10 mouse cellular contexts compared by ENCODE assay signal in the genomic region with DNA sequence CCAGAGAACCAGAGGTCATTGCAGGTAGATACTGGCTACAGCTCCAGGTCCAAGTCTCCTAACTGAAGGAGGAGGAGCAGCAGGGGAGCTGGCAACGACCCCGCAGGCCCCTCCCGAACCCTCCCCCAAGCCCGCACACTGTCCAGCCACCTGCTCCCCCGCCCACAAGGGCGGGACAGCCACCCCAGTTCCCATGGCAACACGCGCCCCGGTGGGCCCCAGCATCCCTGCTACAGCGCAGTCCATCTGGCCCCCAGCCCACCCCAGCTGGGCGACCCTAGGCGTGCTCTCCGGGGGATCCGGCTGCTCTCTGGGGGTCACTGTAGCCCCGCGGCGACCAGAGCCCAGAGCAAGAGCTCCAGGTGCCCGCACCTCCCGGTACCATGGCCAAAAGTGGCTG. TPM values are rescaled to one million over a fixed set of nuclear protein-coding genes. Genes with fewer than 3 reads are reported as not detected.
DNase-seq lines count a peak whose midpoint lies in the region; ATAC-seq lines count a peak whose summit lies in the region.
"Had no signal": no experiment of that assay in that cellular context is flagged by ENCODE, and none has a peak within 500 bp of the region (broad histone marks: within the 10 kb centered on the region; RNA-seq: fewer than 3 reads in every experiment).

No protein-coding gene starts in this region.

- no peaks in the 10 kb centered on the region for H3K27me3 ChIP-seq in kidney, embryonic 15.5 days
- no peaks in the 10 kb centered on the region for H3K27me3 ChIP-seq in embryonic facial prominence, embryonic 15.5 days
- H3K27me3 ChIP-seq in midbrain, embryonic 14.5 days (ENCODE audit: control insufficient read depth, insufficient read depth, low read length) = no peaks in the 10 kb centered on the region
- H3K27me3 ChIP-seq: Patski had no signal

- no peak overlapping the region for H3K27ac ChIP-seq in kidney, embryonic 15.5 days
- no peak overlapping the region for H3K27ac ChIP-seq in embryonic facial prominence, embryonic 15.5 days (replicated peaks)
- H3K27ac ChIP-seq in midbrain, embryonic 14.5 days (replicated peaks; ENCODE audit: low read depth, low read length) = no peak overlapping the region

- H3K9ac ChIP-seq in kidney, embryonic 15.5 days = no peak overlapping the region
- H3K9ac ChIP-seq in embryonic facial prominence, embryonic 15.5 days = no peak overlapping the region
- no peak overlapping the region for H3K9ac ChIP-seq in midbrain, embryonic 14.5 days (replicated peaks; ENCODE audit: low read length)

- no peaks in the 10 kb centered on the region for H3K36me3 ChIP-seq in kidney, embryonic 15.5 days
- no peaks in the 10 kb centered on the region for H3K36me3 ChIP-seq in embryonic facial prominence, embryonic 15.5 days
- no peaks in the 10 kb centered on the region for H3K36me3 ChIP-seq in midbrain, embryonic 14.5 days (ENCODE audit: control insufficient read depth, insufficient read depth, low read length)

- no peak overlapping the region for H3K4me3 ChIP-seq in kidney, embryonic 15.5 days (replicated peaks)
- no peak overlapping the region for H3K4me3 ChIP-seq in embryonic facial prominence, embryonic 15.5 days (replicated peaks)
- no peak overlapping the region for H3K4me3 ChIP-seq in midbrain, embryonic 14.5 days (replicated peaks; ENCODE audit: low read depth, low read length)

- no peaks in the 10 kb centered on the region for H3K9me3 ChIP-seq in kidney, embryonic 15.5 days (replicated peaks)
- H3K9me3 ChIP-seq in embryonic facial prominence, embryonic 15.5 days (replicated peaks) = no peaks in the 10 kb centered on the region
- H3K9me3 ChIP-seq in midbrain, embryonic 14.5 days (ENCODE audit: control insufficient read depth, low read length) = no peaks in the 10 kb centered on the region

- H3K4me2 ChIP-seq in kidney, embryonic 15.5 days = 0 out of 2 replicates have a peak overlapping the region, but pooled peaks have one; percentile 34
- H3K4me2 ChIP-seq in embryonic facial prominence, embryonic 15.5 days (replicated peaks) = no peak overlapping the region; the same call in 1 of the 2 replicates
- H3K4me2 ChIP-seq in midbrain, embryonic 14.5 days (ENCODE audit: low read length) = 0 out of 2 replicates have a peak overlapping the region, but pooled peaks have one; percentile 15

- WGBS in kidney, embryonic 15.5 days = 9% methylated on average over 19 of the region's 19 CpGs
- WGBS in embryonic facial prominence, embryonic 15.5 days = 13% methylated on average over 19 of the region's 19 CpGs
- 2% methylated on average over 19 of the region's 19 CpGs for WGBS in midbrain, embryonic 14.5 days

- ATAC-seq in kidney, embryonic 15.5 days (replicated peaks; ENCODE audit: low FRiP score) = no peak
- peak; percentile 30; the same call in 1 of the 2 replicates for ATAC-seq in embryonic facial prominence, embryonic 15.5 days (ENCODE audit: insufficient number of reproducible peaks, low FRiP score, low TSS enrichment, low read depth)
- peak; percentile 47; the same call in 1 of the 2 replicates for ATAC-seq in midbrain, embryonic 14.5 days (ENCODE audit: low FRiP score, low TSS enrichment)
- ATAC-seq: Patski had no signal

- H3K4me1 ChIP-seq in kidney, embryonic 15.5 days = peaks cover 53% of the 10 kb centered on the region
- peaks cover 35% of the 10 kb centered on the region for H3K4me1 ChIP-seq in embryonic facial prominence, embryonic 15.5 days
- H3K4me1 ChIP-seq in midbrain, embryonic 14.5 days (ENCODE audit: control insufficient read depth, insufficient read depth, low read length) = peaks cover 27% of the 10 kb centered on the region

- DNase-seq in kidney, postnatal 25 days = no peak
- peak; percentile 70 for DNase-seq in R1 (ENCODE audit: low read depth, low spot score)
- peak; percentile 64 for DNase-seq in midbrain, embryonic 14.5 days
- no peak for DNase-seq in right cerebral cortex, postnatal 4 days
- DNase-seq in heart, adult 9 months (ENCODE audit: low spot score in 2 of 2) = no peak
- DNase-seq: layer of hippocampus, adult 9-11 months; lung, adult 18-20 months had no signal

RNA-seq across cellular contexts. Expression of gene Acot11, which starts 51.0 kb away (rescaled TPM):
- polyA plus RNA-seq in kidney, embryonic 15.5 days (2015; fragmentation: Nextera tagmentation; extraction: Ambion mirVana) = 2.7 and 3.7 TPM in 2 replicates
- 3.0 and 4.1 TPM in 2 replicates for polyA plus RNA-seq in embryonic facial prominence, embryonic 15.5 days (2015; fragmentation: Nextera tagmentation; extraction: Ambion mirVana)
- 0.78 and 1.3 TPM in 2 replicates for polyA plus RNA-seq in midbrain, embryonic 14.5 days (2014; fragmentation: Nextera tagmentation; extraction: Ambion mirVana)

RNA-seq across cellular contexts. Expression of gene Ssbp3, which starts 54.7 kb away (rescaled TPM):
- polyA plus RNA-seq in kidney, embryonic 15.5 days (2015; fragmentation: Nextera tagmentation; extraction: Ambion mirVana) = 99.4 and 108 TPM in 2 replicates
- polyA plus RNA-seq in embryonic facial prominence, embryonic 15.5 days (2015; fragmentation: Nextera tagmentation; extraction: Ambion mirVana) = 136 and 137 TPM in 2 replicates
- polyA plus RNA-seq in midbrain, embryonic 14.5 days (2014; fragmentation: Nextera tagmentation; extraction: Ambion mirVana) = 147 and 187 TPM in 2 replicates

Comparison
In these comparisons a context has a peak if more than half of its experiments do, and no peak if none do; other contexts are left out.
1. DNase-seq: peak in R1 (single experiment) and midbrain, embryonic 14.5 days (single experiment); none in kidney, postnatal 25 days (0 of 2), right cerebral cortex, postnatal 4 days (single experiment) and heart, adult 9 months (0 of 2).